Mouse (Mus musculus): ENCODE data around the gene Arl14ep. TPM values are rescaled to one million over a fixed set of nuclear protein-coding genes. Genes with fewer than 3 reads are reported as not detected.
"Not testable (repeated sequence)": the region's sequence is repeated elsewhere in the genome, so short reads cannot be mapped to it uniquely, and the experiment has no call there.

The Arl14ep gene
- 25.3 and 26.1 TPM in 2 replicates for polyA plus RNA-seq (2012; rRNA removed)

GRCm38 (mm10) chr2:106973959-106974639 lies at the start of gene Arl14ep:
TSS of gene Arl14ep (minus strand) at chr2:106974424.
- peak within 1 kb of the TSS; percentile 26; the same call in 1 of the 2 replicates for H3K27ac ChIP-seq (ENCODE audit: insufficient read depth, low read length)
- peaks cover 2% of the 10 kb centered on the region for H3K4me1 ChIP-seq (ENCODE audit: control insufficient read depth, insufficient read depth, low read length)
- TF ChIP-seq CTCF (IDR thresholded peaks at IDR 0.05; ENCODE audit: extremely low read depth, insufficient read depth, low read length): no peak
- TF ChIP-seq POLR2A (IDR thresholded peaks at IDR 0.05; ENCODE audit: extremely low read depth, insufficient read depth, low read length): 0 out of 2 replicates have a peak, but pooled peaks have one; percentile 27
- H3K4me3 ChIP-seq (ENCODE audit: insufficient read depth, low read length): peak within 1 kb of the TSS; percentile 76

- H3K27ac ChIP-seq (ENCODE audit: insufficient read depth, low read length): no peak overlapping the region
- H3K4me3 ChIP-seq (ENCODE audit: insufficient read depth, low read length): no peak overlapping the region
- TF ChIP-seq CTCF (IDR thresholded peaks at IDR 0.05; ENCODE audit: extremely low read depth, insufficient read depth, low read length) (no peak), POLR2A (IDR thresholded peaks at IDR 0.05; ENCODE audit: extremely low read depth, insufficient read depth, low read length) (no peak)
- H3K4me1 ChIP-seq (ENCODE audit: control insufficient read depth, insufficient read depth, low read length): no peaks in the 10 kb centered on the region
These were observed 48.5 kb upstream of the Arl14ep start for GRCm38 (mm10) chr2:107022713-107023112.

- Histone ChIP-seq H3K27ac (ENCODE audit: insufficient read depth, low read length) (no peak overlapping the region), H3K4me1 (ENCODE audit: control insufficient read depth, insufficient read depth, low read length) (no peaks in the 10 kb centered on the region), H3K4me3 (ENCODE audit: insufficient read depth, low read length) (no peak overlapping the region)
- TF ChIP-seq POLR2A (IDR thresholded peaks at IDR 0.05; ENCODE audit: extremely low read depth, insufficient read depth, low read length) (no peak), CTCF (IDR thresholded peaks at IDR 0.05; ENCODE audit: extremely low read depth, insufficient read depth, low read length) (no peak)
These were observed 45.1 kb upstream of the Arl14ep start for GRCm38 (mm10) chr2:107019331-107019730.

GRCm38 (mm10) chr2:107013161-107013560 lies 38.9 kb upstream of the Arl14ep start:
- H3K4me3 ChIP-seq (ENCODE audit: insufficient read depth, low read length): no peak overlapping the region
- H3K4me1 ChIP-seq (ENCODE audit: control insufficient read depth, insufficient read depth, low read length): no peaks in the 10 kb centered on the region
- no peak overlapping the region for H3K27ac ChIP-seq (ENCODE audit: insufficient read depth, low read length)
- no peak for TF ChIP-seq CTCF (IDR thresholded peaks at IDR 0.05; ENCODE audit: extremely low read depth, insufficient read depth, low read length)
- no peak for TF ChIP-seq POLR2A (IDR thresholded peaks at IDR 0.05; ENCODE audit: extremely low read depth, insufficient read depth, low read length)

GRCm38 (mm10) chr2:107012318-107012717 lies 38.1 kb upstream of the Arl14ep start:
- Histone ChIP-seq H3K4me1 (ENCODE audit: control insufficient read depth, insufficient read depth, low read length) (no peaks in the 10 kb centered on the region), H3K4me3 (ENCODE audit: insufficient read depth, low read length) (no peak overlapping the region), H3K27ac (ENCODE audit: insufficient read depth, low read length) (no peak overlapping the region)
- TF ChIP-seq CTCF (IDR thresholded peaks at IDR 0.05; ENCODE audit: extremely low read depth, insufficient read depth, low read length) (no peak), POLR2A (IDR thresholded peaks at IDR 0.05; ENCODE audit: extremely low read depth, insufficient read depth, low read length) (no peak)

GRCm38 (mm10) chr2:107010160-107010559 lies 35.9 kb upstream of the Arl14ep start:
- TF ChIP-seq CTCF (IDR thresholded peaks at IDR 0.05; ENCODE audit: extremely low read depth, insufficient read depth, low read length) (peak; percentile 29; the same call in 1 of the 2 replicates), POLR2A (IDR thresholded peaks at IDR 0.05; ENCODE audit: extremely low read depth, insufficient read depth, low read length) (no peak)
- Histone ChIP-seq H3K4me3 (ENCODE audit: insufficient read depth, low read length) (no peak overlapping the region), H3K4me1 (ENCODE audit: control insufficient read depth, insufficient read depth, low read length) (no peaks in the 10 kb centered on the region), H3K27ac (ENCODE audit: insufficient read depth, low read length) (no peak overlapping the region)

GRCm38 (mm10) chr2:107006378-107006777 lies 32.2 kb upstream of the Arl14ep start:
- Histone ChIP-seq H3K27ac (ENCODE audit: insufficient read depth, low read length) (no peak overlapping the region), H3K4me1 (ENCODE audit: control insufficient read depth, insufficient read depth, low read length) (no peaks in the 10 kb centered on the region), H3K4me3 (ENCODE audit: insufficient read depth, low read length) (no peak overlapping the region)
- TF ChIP-seq POLR2A (IDR thresholded peaks at IDR 0.05; ENCODE audit: extremely low read depth, insufficient read depth, low read length) (no peak), CTCF (IDR thresholded peaks at IDR 0.05; ENCODE audit: extremely low read depth, insufficient read depth, low read length) (no peak)

GRCm38 (mm10) chr2:107005876-107006275 lies 31.7 kb upstream of the Arl14ep start:
- not testable (repeated sequence) for H3K4me3 ChIP-seq (ENCODE audit: insufficient read depth, low read length); H3K4me1 ChIP-seq (ENCODE audit: control insufficient read depth, insufficient read depth, low read length); H3K27ac ChIP-seq (ENCODE audit: insufficient read depth, low read length)

- H3K27ac ChIP-seq (ENCODE audit: insufficient read depth, low read length): no peak overlapping the region
- no peak for TF ChIP-seq CTCF (IDR thresholded peaks at IDR 0.05; ENCODE audit: extremely low read depth, insufficient read depth, low read length)
- no peak for TF ChIP-seq POLR2A (IDR thresholded peaks at IDR 0.05; ENCODE audit: extremely low read depth, insufficient read depth, low read length)
- no peak overlapping the region for H3K4me3 ChIP-seq (ENCODE audit: insufficient read depth, low read length)
- H3K4me1 ChIP-seq (ENCODE audit: control insufficient read depth, insufficient read depth, low read length): no peaks in the 10 kb centered on the region
These were observed 17.0 kb upstream of the Arl14ep start for GRCm38 (mm10) chr2:106991261-106991660.

- H3K4me3 ChIP-seq (ENCODE audit: insufficient read depth, low read length): no peak overlapping the region
- TF ChIP-seq CTCF (IDR thresholded peaks at IDR 0.05; ENCODE audit: extremely low read depth, insufficient read depth, low read length): no peak
- no peak for TF ChIP-seq POLR2A (IDR thresholded peaks at IDR 0.05; ENCODE audit: extremely low read depth, insufficient read depth, low read length)
- no peak overlapping the region for H3K27ac ChIP-seq (ENCODE audit: insufficient read depth, low read length)
- H3K4me1 ChIP-seq (ENCODE audit: control insufficient read depth, insufficient read depth, low read length): no peaks in the 10 kb centered on the region
These were observed 10.7 kb upstream of the Arl14ep start for GRCm38 (mm10) chr2:106984945-106985344.
